In genomic region chr3:114065587-114065986, GRCm38 (mm10) we compare ENCODE assay signal across 11 mouse cellular contexts. TPM values are rescaled to one million over a fixed set of nuclear protein-coding genes. Genes with fewer than 3 reads are reported as not detected.
DNase-seq lines count a peak whose midpoint lies in the region; ATAC-seq and TF ChIP-seq lines count a peak whose summit lies in the region.
"Had no signal": no experiment of that assay in that cellular context is flagged by ENCODE, and none has a peak within 500 bp of the region (broad histone marks: within the 10 kb centered on the region; RNA-seq: fewer than 3 reads in every experiment).

No protein-coding gene starts in this region.

- H3K4me2 ChIP-seq in heart, embryonic 14.5 days (ENCODE audit: low read length): peak overlapping the region; percentile 47
- H3K4me2 ChIP-seq in forebrain, embryonic 16.5 days (ENCODE audit: low read length): peak overlapping the region; percentile 8; the same call in 1 of the 2 replicates
- peak overlapping the region; percentile 38 for H3K4me2 ChIP-seq in neural tube, embryonic 15.5 days

- H3K4me3 ChIP-seq in heart, embryonic 14.5 days (ENCODE audit: control insufficient read depth in 1 of 2, insufficient read depth in 1 of 2, low read depth in 1 of 2, low read length in 2 of 2): peak overlapping the region in 1 of 2 experiments; percentile 10; a peak in 1 of 4 replicates
- no peak overlapping the region for H3K4me3 ChIP-seq in forebrain, embryonic 16.5 days (replicated peaks; ENCODE audit: low read length)
- peak overlapping the region; percentile 36 for H3K4me3 ChIP-seq in layer of hippocampus, adult 2 months
- H3K4me3 ChIP-seq in neural tube, embryonic 15.5 days (replicated peaks): no peak overlapping the region

- H3K27ac ChIP-seq in heart, embryonic 14.5 days (replicated peaks in 1 of 2; ENCODE audit: control insufficient read depth in 1 of 2, insufficient read depth in 1 of 2, low read depth in 2 of 2, low read length in 2 of 2): 0 out of 4 replicates have a peak overlapping the region, but pooled peaks of 1 of the 2 experiments have one; percentile 1
- no peak overlapping the region for H3K27ac ChIP-seq in forebrain, embryonic 16.5 days (ENCODE audit: low read length)
- H3K27ac ChIP-seq in layer of hippocampus, adult 2 months: peak overlapping the region; percentile 36; the same call in 1 of the 2 replicates
- peak overlapping the region; percentile 14; the same call in 1 of the 2 replicates for H3K27ac ChIP-seq in neural tube, embryonic 15.5 days (replicated peaks)

- no peak overlapping the region for H3K9ac ChIP-seq in heart, embryonic 14.5 days (ENCODE audit: low read length)
- no peak overlapping the region for H3K9ac ChIP-seq in forebrain, embryonic 16.5 days (replicated peaks; ENCODE audit: low read depth, low read length)
- H3K9ac ChIP-seq in neural tube, embryonic 15.5 days (replicated peaks): no peak overlapping the region

- no peaks in the 10 kb centered on the region for H3K36me3 ChIP-seq in heart, embryonic 14.5 days (ENCODE audit: control insufficient read depth, insufficient read depth, low read length)
- H3K36me3 ChIP-seq in forebrain, embryonic 16.5 days (ENCODE audit: control insufficient read depth, insufficient read depth): no peaks in the 10 kb centered on the region
- peaks cover 11% of the 10 kb centered on the region; the same call in 1 of the 2 replicates for H3K36me3 ChIP-seq in neural tube, embryonic 15.5 days

- peak; percentile 86 for ATAC-seq in heart, embryonic 14.5 days (ENCODE audit: insufficient number of reproducible peaks, insufficient read depth, low FRiP score, low read depth)
- ATAC-seq in forebrain, embryonic 16.5 days: peak; percentile 81
- ATAC-seq in neural tube, embryonic 15.5 days (ENCODE audit: low FRiP score): peak; percentile 66; the same call in 1 of the 2 replicates
- ATAC-seq in monocyte, adult 5-6 weeks (replicated peaks; ENCODE audit: insufficient number of reproducible peaks, low FRiP score, low TSS enrichment, poor library complexity, severe bottlenecking): no peak

- no peaks in the 10 kb centered on the region for H3K27me3 ChIP-seq in heart, embryonic 14.5 days (ENCODE audit: control insufficient read depth, insufficient read depth, low read length)
- no peaks in the 10 kb centered on the region for H3K27me3 ChIP-seq in forebrain, embryonic 16.5 days (replicated peaks; ENCODE audit: control insufficient read depth, insufficient read depth, low read length)
- H3K27me3 ChIP-seq in neural tube, embryonic 15.5 days (replicated peaks): no peaks in the 10 kb centered on the region

- no peak for TF ChIP-seq CTCF in layer of hippocampus, adult 2 months (conservative IDR thresholded peaks at IDR 0.05)

- H3K9me3 ChIP-seq in heart, embryonic 14.5 days (ENCODE audit: control insufficient read depth, low read length): no peaks in the 10 kb centered on the region
- H3K9me3 ChIP-seq in forebrain, embryonic 16.5 days (ENCODE audit: control insufficient read depth, low read length): no peaks in the 10 kb centered on the region
- no peaks in the 10 kb centered on the region for H3K9me3 ChIP-seq in neural tube, embryonic 15.5 days (replicated peaks)

- DNase-seq in heart, adult 11 months: no peak
- peak; percentile 14 to 32 for DNase-seq in layer of hippocampus, adult 2 months (ENCODE audit: low spot score in 2 of 2)
- DNase-seq in kidney, adult 9 months: no peak
- DNase-seq in thymus, postnatal 36 days: no peak
- DNase-seq: adrenal gland, postnatal 25 days; lung, postnatal 14 days had no signal

- H3K4me1 ChIP-seq in heart, embryonic 14.5 days (ENCODE audit: control insufficient read depth in 2 of 2, insufficient read depth in 2 of 2, low read length in 2 of 2): peaks cover 0 to 3% of the 10 kb centered on the region in 2 experiments; a peak in 1 of 4 replicates
- no peaks in the 10 kb centered on the region; the same call in 1 of the 2 replicates for H3K4me1 ChIP-seq in forebrain, embryonic 16.5 days (replicated peaks; ENCODE audit: control insufficient read depth, insufficient read depth, low read length)
- H3K4me1 ChIP-seq in neural tube, embryonic 15.5 days: peaks cover 8% of the 10 kb centered on the region; the same call in 1 of the 2 replicates

- 19% methylated on average over 4 of the region's 4 CpGs for WGBS in heart, embryonic 14.5 days
- 23% methylated on average over 4 of the region's 4 CpGs for WGBS in forebrain, embryonic 16.5 days
- 17% methylated on average over 4 of the region's 4 CpGs for WGBS in neural tube, embryonic 15.5 days

RNA-seq across cellular contexts. Expression of gene Col11a1, which starts 35.2 kb away (rescaled TPM):
- polyA plus RNA-seq in heart, embryonic 14.5 days (2014; fragmentation: Nextera tagmentation; extraction: Ambion mirVana): 4.1 and 4.3 TPM in 2 replicates
- polyA plus RNA-seq in forebrain, embryonic 16.5 days (2015; fragmentation: Nextera tagmentation; extraction: Ambion mirVana): 8.8 and 14.0 TPM in 2 replicates
- 10 to 100 TPM; 11.2 to 13.6 TPM for total RNA-seq in layer of hippocampus, adult 2 months (2021)
- 18.6 and 26.4 TPM in 2 replicates for polyA plus RNA-seq in neural tube, embryonic 15.5 days (2015; fragmentation: Nextera tagmentation; extraction: Ambion mirVana)
- total RNA-seq in monocyte, adult 5-6 weeks (2017): not detected in 3 replicates
- total RNA-seq: granulocyte monocyte progenitor cell, adult 5-6 weeks had no signal

Comparison
In these comparisons a context has a peak if more than half of its experiments do, and no peak if none do; other contexts are left out.
1. DNase-seq: peak in layer of hippocampus, adult 2 months (2 of 2); none in heart, adult 11 months (single experiment), kidney, adult 9 months (single experiment) and thymus, postnatal 36 days (0 of 2).
2. Peak in every context shown above with its lines, with median percentiles within 50 percentile points of each other: H3K4me2 ChIP-seq.